Mouse (Mus musculus): ENCODE measurements around the gene Ermard. TPM values are rescaled to one million over a fixed set of nuclear protein-coding genes. Genes with fewer than 3 reads are reported as not detected.

Ermard gene
- total RNA-seq, 1 experiment, result 114 TPM

- in situ Hi-C loops (cut with MboI; ENCODE audit: low sequenced_read_pairs in 2 of 2, unreplicated experiment in 2 of 2), result no loop called here
- DNase-seq (ENCODE audit: low read depth, low spot score), result no peak
- Histone ChIP-seq H3K4me3 (ENCODE audit: insufficient read depth in 1 of 2, low read depth in 1 of 2, low read length in 2 of 2, poor library complexity in 1 of 2, severe bottlenecking in 1 of 2) (no peak overlapping the region), H3K9ac (ENCODE audit: insufficient read depth, low read depth, low read length, poor library complexity, severe bottlenecking) (no peak overlapping the region), H3K27ac (ENCODE audit: insufficient read depth, low read depth, low read length, poor library complexity, severe bottlenecking) (no peak overlapping the region), H3K4me1 (ENCODE audit: control insufficient read depth in 2 of 2, insufficient read depth in 2 of 2, low read length in 2 of 2, poor library complexity in 1 of 2) (no peaks in the 10 kb centered on the region; a peak in 1 of 4 replicates), H3K9me3 (ENCODE audit: control insufficient read depth, insufficient read depth, low read depth, low read length) (no peaks in the 10 kb centered on the region), H3K36me3 (ENCODE audit: control insufficient read depth, insufficient read depth, low read length, poor library complexity, severe bottlenecking) (no peaks in the 10 kb centered on the region)
- no peak for TF ChIP-seq HCFC1 (IDR thresholded peaks at IDR 0.05; ENCODE audit: borderline replicate concordance, insufficient read depth, low read length)
- no peak for TF ChIP-seq ZNF384 (IDR thresholded peaks at IDR 0.05; ENCODE audit: low read depth, low read length)
- no peak for TF ChIP-seq CHD2 (IDR thresholded peaks at IDR 0.05; ENCODE audit: low read depth, low read length)
- no peak for TF ChIP-seq ZC3H11A (IDR thresholded peaks at IDR 0.05; ENCODE audit: borderline replicate concordance, low read depth, low read length)
- no peak for TF ChIP-seq MAFK (IDR thresholded peaks at IDR 0.05; ENCODE audit: insufficient read depth, low read depth, low read length)
Measured at GRCm38 (mm10) chr17:15091739-15092138, 50.7 kb downstream of the Ermard start.

GRCm38 (mm10) chr17:15093523-15093922, 52.5 kb downstream of the Ermard start:
- no peaks in the 10 kb centered on the region for H3K4me1 ChIP-seq (ENCODE audit: control insufficient read depth in 2 of 2, insufficient read depth in 2 of 2, low read length in 2 of 2, poor library complexity in 1 of 2)
- in situ Hi-C loops (cut with MboI; ENCODE audit: low sequenced_read_pairs in 2 of 2, unreplicated experiment in 2 of 2), result no loop called here
- no peak overlapping the region for H3K4me3 ChIP-seq (ENCODE audit: insufficient read depth in 1 of 2, low read depth in 1 of 2, low read length in 2 of 2, poor library complexity in 1 of 2, severe bottlenecking in 1 of 2)
- H3K27ac ChIP-seq (ENCODE audit: insufficient read depth, low read depth, low read length, poor library complexity, severe bottlenecking), result no peak overlapping the region
- no peaks in the 10 kb centered on the region for H3K9me3 ChIP-seq (ENCODE audit: control insufficient read depth, insufficient read depth, low read depth, low read length)
- no peaks in the 10 kb centered on the region for H3K36me3 ChIP-seq (ENCODE audit: control insufficient read depth, insufficient read depth, low read length, poor library complexity, severe bottlenecking)
- TF ChIP-seq HCFC1 (IDR thresholded peaks at IDR 0.05; ENCODE audit: borderline replicate concordance, insufficient read depth, low read length), result no peak
- no peak for DNase-seq (ENCODE audit: low read depth, low spot score)
- no peak overlapping the region for H3K9ac ChIP-seq (ENCODE audit: insufficient read depth, low read depth, low read length, poor library complexity, severe bottlenecking)

- H3K27ac ChIP-seq (ENCODE audit: insufficient read depth, low read depth, low read length, poor library complexity, severe bottlenecking), result no peak overlapping the region
- H3K36me3 ChIP-seq (ENCODE audit: control insufficient read depth, insufficient read depth, low read length, poor library complexity, severe bottlenecking), result no peaks in the 10 kb centered on the region
- H3K9ac ChIP-seq (ENCODE audit: insufficient read depth, low read depth, low read length, poor library complexity, severe bottlenecking), result no peak overlapping the region
- DNase-seq (ENCODE audit: low read depth, low spot score), result no peak
- in situ Hi-C loops (cut with MboI; ENCODE audit: low sequenced_read_pairs in 2 of 2, unreplicated experiment in 2 of 2), result no loop called here
- H3K9me3 ChIP-seq (ENCODE audit: control insufficient read depth, insufficient read depth, low read depth, low read length), result no peaks in the 10 kb centered on the region
- TF ChIP-seq HCFC1 (IDR thresholded peaks at IDR 0.05; ENCODE audit: borderline replicate concordance, insufficient read depth, low read length), result no peak
- TF ChIP-seq CHD2 (IDR thresholded peaks at IDR 0.05; ENCODE audit: low read depth, low read length), result no peak
- TF ChIP-seq MAFK (IDR thresholded peaks at IDR 0.05; ENCODE audit: insufficient read depth, low read depth, low read length), result no peak
- TF ChIP-seq ZNF384 (IDR thresholded peaks at IDR 0.05; ENCODE audit: low read depth, low read length), result no peak
- no peak for TF ChIP-seq ZC3H11A (IDR thresholded peaks at IDR 0.05; ENCODE audit: borderline replicate concordance, low read depth, low read length)
- no peaks in the 10 kb centered on the region for H3K4me1 ChIP-seq (ENCODE audit: control insufficient read depth in 2 of 2, insufficient read depth in 2 of 2, low read length in 2 of 2, poor library complexity in 1 of 2)
- no peak overlapping the region for H3K4me3 ChIP-seq (ENCODE audit: insufficient read depth in 1 of 2, low read depth in 1 of 2, low read length in 2 of 2, poor library complexity in 1 of 2, severe bottlenecking in 1 of 2)
Measured at GRCm38 (mm10) chr17:15096853-15097252, 55.8 kb downstream of the Ermard start.

- in situ Hi-C loops (cut with MboI; ENCODE audit: low sequenced_read_pairs in 2 of 2, unreplicated experiment in 2 of 2), result no loop called here
- Histone ChIP-seq H3K4me3 (ENCODE audit: insufficient read depth in 1 of 2, low read depth in 1 of 2, low read length in 2 of 2, poor library complexity in 1 of 2, severe bottlenecking in 1 of 2) (no peak overlapping the region), H3K27ac (ENCODE audit: insufficient read depth, low read depth, low read length, poor library complexity, severe bottlenecking) (no peak overlapping the region), H3K9ac (ENCODE audit: insufficient read depth, low read depth, low read length, poor library complexity, severe bottlenecking) (no peak overlapping the region), H3K4me1 (ENCODE audit: control insufficient read depth in 2 of 2, insufficient read depth in 2 of 2, low read length in 2 of 2, poor library complexity in 1 of 2) (no peaks in the 10 kb centered on the region), H3K9me3 (ENCODE audit: control insufficient read depth, insufficient read depth, low read depth, low read length) (no peaks in the 10 kb centered on the region), H3K36me3 (ENCODE audit: control insufficient read depth, insufficient read depth, low read length, poor library complexity, severe bottlenecking) (no peaks in the 10 kb centered on the region)
- TF ChIP-seq CHD2 (IDR thresholded peaks at IDR 0.05; ENCODE audit: low read depth, low read length), result no peak
- no peak for TF ChIP-seq ZC3H11A (IDR thresholded peaks at IDR 0.05; ENCODE audit: borderline replicate concordance, low read depth, low read length)
- TF ChIP-seq ZNF384 (IDR thresholded peaks at IDR 0.05; ENCODE audit: low read depth, low read length), result no peak
- no peak for TF ChIP-seq HCFC1 (IDR thresholded peaks at IDR 0.05; ENCODE audit: borderline replicate concordance, insufficient read depth, low read length)
- no peak for TF ChIP-seq MAFK (IDR thresholded peaks at IDR 0.05; ENCODE audit: insufficient read depth, low read depth, low read length)
- DNase-seq (ENCODE audit: low read depth, low spot score), result no peak
Measured at GRCm38 (mm10) chr17:15098677-15099076, 57.7 kb downstream of the Ermard start.

- no peaks in the 10 kb centered on the region for H3K36me3 ChIP-seq (ENCODE audit: control insufficient read depth, insufficient read depth, low read length, poor library complexity, severe bottlenecking)
- no peak overlapping the region for H3K9ac ChIP-seq (ENCODE audit: insufficient read depth, low read depth, low read length, poor library complexity, severe bottlenecking)
- no peak overlapping the region for H3K27ac ChIP-seq (ENCODE audit: insufficient read depth, low read depth, low read length, poor library complexity, severe bottlenecking)
- H3K4me1 ChIP-seq (ENCODE audit: control insufficient read depth in 2 of 2, insufficient read depth in 2 of 2, low read length in 2 of 2, poor library complexity in 1 of 2), result no peaks in the 10 kb centered on the region
- TF ChIP-seq HCFC1 (IDR thresholded peaks at IDR 0.05; ENCODE audit: borderline replicate concordance, insufficient read depth, low read length) (no peak), ZNF384 (IDR thresholded peaks at IDR 0.05; ENCODE audit: low read depth, low read length) (no peak), MAFK (IDR thresholded peaks at IDR 0.05; ENCODE audit: insufficient read depth, low read depth, low read length) (no peak), ZC3H11A (IDR thresholded peaks at IDR 0.05; ENCODE audit: borderline replicate concordance, low read depth, low read length) (no peak), CHD2 (IDR thresholded peaks at IDR 0.05; ENCODE audit: low read depth, low read length) (no peak)
- H3K4me3 ChIP-seq (ENCODE audit: insufficient read depth in 1 of 2, low read depth in 1 of 2, low read length in 2 of 2, poor library complexity in 1 of 2, severe bottlenecking in 1 of 2), result no peak overlapping the region
- in situ Hi-C loops (cut with MboI; ENCODE audit: low sequenced_read_pairs in 2 of 2, unreplicated experiment in 2 of 2), result no loop called here
- DNase-seq (ENCODE audit: low read depth, low spot score), result no peak
- no peaks in the 10 kb centered on the region for H3K9me3 ChIP-seq (ENCODE audit: control insufficient read depth, insufficient read depth, low read depth, low read length)
Measured at GRCm38 (mm10) chr17:15101355-15101754, 60.3 kb downstream of the Ermard start.
